Mouse (Mus musculus) midbrain, postnatal 0 days (tissue): ENCODE measurements around the gene Rapgef1. TPM values are rescaled to one million over a fixed set of nuclear protein-coding genes. Genes with fewer than 3 reads are reported as not detected.

ENCODE experiments used
- ATAC-seq: fragments of 200-750 bp; cut with Nextera tagmentation; 2 replicates; pipeline ENCODE4 v1.8.0; 2017; ENCODE audit warnings: moderate number of reproducible peaks, mild to moderate bottlenecking, moderate TSS enrichment, moderate library complexity; ENCODE audit not compliant: low FRiP score
- DNase-seq: peaks from one replicate; pipeline ENCODE4 v3.0.0-alpha.2; 2015; ENCODE audit warnings: low spot score
- H3K27ac ChIP-seq: fragments of 300-500 bp; sonication (generic); 2 replicates; pipeline ENCODE4 v1.5.1; 2014; ENCODE audit warnings: low read depth, mild to moderate bottlenecking, low read length, mixed read lengths
- H3K27me3 ChIP-seq: fragments of 300-500 bp; sonication (generic); 2 replicates; pipeline ENCODE4 v1.6.1; 2014; ENCODE audit warnings: low read length, control low read depth, mixed read lengths; ENCODE audit not compliant: insufficient read depth
- H3K36me3 ChIP-seq: fragments of 300-500 bp; sonication (generic); 2 replicates; pipeline ENCODE4 v1.6.1; 2014; ENCODE audit warnings: low read length, control low read depth, mixed read lengths; ENCODE audit not compliant: insufficient read depth
- H3K4me1 ChIP-seq: fragments of 300-500 bp; sonication (generic); 2 replicates; pipeline ENCODE4 v1.6.1; 2014; ENCODE audit warnings: mild to moderate bottlenecking, control low read depth, antibody characterized with exemption, low read length, mixed read lengths; ENCODE audit not compliant: insufficient read depth
- H3K4me2 ChIP-seq: fragments of 300-500 bp; sonication (generic); 2 replicates; pipeline ENCODE4 v1.6.1; 2014; ENCODE audit warnings: low read depth, mild to moderate bottlenecking, low read length, mixed read lengths; ENCODE audit not compliant: poor library complexity, severe bottlenecking
- H3K4me3 ChIP-seq: fragments of 300-500 bp; sonication (generic); 2 replicates; pipeline ENCODE4 v1.5.1; 2014; ENCODE audit warnings: low read depth, mild to moderate bottlenecking, low read length, moderate library complexity
- H3K9ac ChIP-seq: fragments of 300-500 bp; sonication (generic); replicated peaks from 2 replicates; pipeline ENCODE4 v1.6.1; 2014; ENCODE audit warnings: mild to moderate bottlenecking, low read length, moderate library complexity, mixed read lengths; ENCODE audit not compliant: poor library complexity, severe bottlenecking
- H3K9me3 ChIP-seq: fragments of 300-500 bp; sonication (generic); 2 replicates; pipeline ENCODE4 v1.6.1; 2016; ENCODE audit warnings: low read length, control low read depth
- CTCF ChIP-seq: IDR thresholded peaks from 2 replicates; pipeline ENCODE4 v1.5.1; 2016; ENCODE audit warnings: antibody characterized with exemption, mild to moderate bottlenecking
- WGBS: fragments of 180-500 bp; shearing (Covaris S2); extraction: QIAGEN DNeasy Blood & Tissue Kit; methylation state at CpG from one replicate; pipeline ENCODE4 v1.1.7; 2014; 5-methylcytosine and 5-hydroxymethylcytosine counted together
- polyA plus RNA-seq: library from polyadenylated mRNA; unstranded; fragments of >200 nt; fragmentation: Nextera tagmentation; extraction: Ambion mirVana; gene quantifications from 2 replicates; pipeline ENCODE4 v1.2.1, GENCODE M21; 2015
- total RNA-seq: library from RNA; depleted of rRNA; stranded (reverse); fragments of >200 nt; gene quantifications from 2 replicates; pipeline ENCODE4 v1.2.3, GENCODE M21; 2014

Rapgef1 gene
- total and polyA plus RNA-seq, 2 experiments from 2014 or later = 16.2 to 109 TPM

- WGBS = 79% methylated on average over 5 of the region's 5 CpGs
- no peak overlapping the region for H3K4me2 ChIP-seq
- DNase-seq (no peak), ATAC-seq (no peak)
- no peaks in the 10 kb centered on the region for H3K9me3 ChIP-seq
- no peak for TF ChIP-seq CTCF
- peaks cover 7% of the 10 kb centered on the region for H3K4me1 ChIP-seq
- no peaks in the 10 kb centered on the region for H3K27me3 ChIP-seq
- no peak overlapping the region for H3K27ac ChIP-seq
- H3K9ac ChIP-seq = no peak overlapping the region
- no peaks in the 10 kb centered on the region for H3K36me3 ChIP-seq
- no peak overlapping the region for H3K4me3 ChIP-seq
These were observed 5.2 kb downstream of the Rapgef1 start for GRCm38 (mm10) chr2:29624739-29625138.

DNA sequence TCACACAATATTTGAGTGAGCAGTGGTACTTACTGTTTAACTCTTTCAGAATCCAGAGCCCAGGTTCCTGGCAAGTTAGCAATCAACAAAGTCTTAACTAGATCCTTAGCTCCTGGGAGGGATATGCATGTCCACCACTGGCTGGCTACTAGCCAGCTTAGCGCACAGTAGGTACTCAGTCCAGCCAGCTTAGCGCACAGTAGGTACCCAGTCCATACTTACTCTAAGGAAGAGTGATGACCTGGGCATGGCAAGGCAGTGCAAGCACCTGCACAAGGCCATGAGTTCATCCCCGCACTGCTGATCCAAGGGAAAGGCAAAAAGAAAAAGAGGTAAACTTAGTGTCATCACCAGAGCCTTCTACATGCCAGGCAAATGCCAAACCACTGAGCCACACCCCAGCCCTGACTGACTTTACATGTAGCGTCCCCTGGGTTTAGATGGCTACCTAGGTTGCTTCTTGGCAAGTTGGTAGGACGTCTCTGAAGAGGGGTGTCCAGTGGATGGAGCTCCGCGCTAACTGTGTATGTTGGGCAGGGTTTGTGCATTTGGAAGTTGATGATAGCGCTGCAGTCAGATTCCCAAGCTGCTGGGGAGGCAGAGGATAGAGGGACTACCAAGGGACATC is 6.2 kb downstream of the Rapgef1 start:
- DNase-seq (no peak), ATAC-seq (no peak)
- Histone ChIP-seq H3K9ac (no peak overlapping the region), H3K4me2 (no peak overlapping the region), H3K27ac (no peak overlapping the region), H3K4me1 (peaks cover 7% of the 10 kb centered on the region), H3K36me3 (peaks cover 3% of the 10 kb centered on the region; the same call in 1 of the 2 replicates), H3K9me3 (no peaks in the 10 kb centered on the region), H3K27me3 (no peaks in the 10 kb centered on the region), H3K4me3 (no peak overlapping the region)
- TF ChIP-seq CTCF = no peak
- WGBS = 96% methylated on average over 8 of the region's 8 CpGs

GRCm38 (mm10) chr2:29627337-29627736 is 7.8 kb downstream of the Rapgef1 start:
- no peak overlapping the region for H3K9ac ChIP-seq
- no peak for ATAC-seq
- no peak for DNase-seq
- WGBS = 83% methylated on average over 3 of the region's 3 CpGs
- H3K4me3 ChIP-seq = no peak overlapping the region
- H3K4me1 ChIP-seq = no peaks in the 10 kb centered on the region; the same call in 1 of the 2 replicates
- no peaks in the 10 kb centered on the region for H3K27me3 ChIP-seq
- H3K36me3 ChIP-seq = peaks cover 3% of the 10 kb centered on the region; the same call in 1 of the 2 replicates
- no peak for TF ChIP-seq CTCF
- H3K9me3 ChIP-seq = no peaks in the 10 kb centered on the region
- H3K4me2 ChIP-seq = no peak overlapping the region
- no peak overlapping the region for H3K27ac ChIP-seq

GRCm38 (mm10) chr2:29628186-29628585 is 8.7 kb downstream of the Rapgef1 start:
- ATAC-seq (no peak), DNase-seq (no peak)
- H3K27ac ChIP-seq = no peak overlapping the region
- no peaks in the 10 kb centered on the region for H3K27me3 ChIP-seq
- peaks cover 3% of the 10 kb centered on the region; the same call in 1 of the 2 replicates for H3K36me3 ChIP-seq
- H3K9me3 ChIP-seq = no peaks in the 10 kb centered on the region
- no peak overlapping the region for H3K4me3 ChIP-seq
- H3K4me2 ChIP-seq = no peak overlapping the region
- 72% methylated on average over 5 of the region's 5 CpGs for WGBS
- no peak overlapping the region for H3K9ac ChIP-seq
- H3K4me1 ChIP-seq = no peaks in the 10 kb centered on the region; the same call in 1 of the 2 replicates
- no peak for TF ChIP-seq CTCF

DNA sequence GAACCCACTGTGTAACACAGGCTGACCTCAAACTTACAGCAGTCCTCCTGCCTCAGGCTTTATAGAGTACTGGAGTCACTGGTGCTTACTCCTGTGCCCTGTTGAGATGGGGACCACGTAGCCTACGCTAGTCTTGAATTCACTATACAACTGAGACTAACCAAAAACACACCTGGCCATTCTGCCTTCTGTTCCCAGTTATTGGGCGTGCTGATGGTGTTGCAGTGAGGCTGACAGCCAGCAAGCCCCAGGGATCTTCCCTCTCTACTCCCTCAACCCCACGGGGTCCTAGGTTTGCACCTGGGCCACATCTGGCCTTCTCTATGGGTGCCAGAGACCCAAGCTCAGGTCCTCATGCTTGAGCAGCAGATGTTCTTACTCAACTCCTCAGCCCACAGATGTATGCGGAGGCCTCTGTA is 9.3 kb downstream of the Rapgef1 start:
- DNase-seq (no peak), ATAC-seq (no peak)
- no peak overlapping the region for H3K4me2 ChIP-seq
- peaks cover 4% of the 10 kb centered on the region; the same call in 1 of the 2 replicates for H3K4me1 ChIP-seq
- H3K36me3 ChIP-seq = peaks cover 3% of the 10 kb centered on the region; the same call in 1 of the 2 replicates
- no peak for TF ChIP-seq CTCF
- no peak overlapping the region for H3K9ac ChIP-seq
- no peak overlapping the region for H3K4me3 ChIP-seq
- H3K9me3 ChIP-seq = no peaks in the 10 kb centered on the region
- 82% methylated on average over 5 of the region's 5 CpGs for WGBS
- H3K27ac ChIP-seq = no peak overlapping the region
- H3K27me3 ChIP-seq = no peaks in the 10 kb centered on the region

DNA sequence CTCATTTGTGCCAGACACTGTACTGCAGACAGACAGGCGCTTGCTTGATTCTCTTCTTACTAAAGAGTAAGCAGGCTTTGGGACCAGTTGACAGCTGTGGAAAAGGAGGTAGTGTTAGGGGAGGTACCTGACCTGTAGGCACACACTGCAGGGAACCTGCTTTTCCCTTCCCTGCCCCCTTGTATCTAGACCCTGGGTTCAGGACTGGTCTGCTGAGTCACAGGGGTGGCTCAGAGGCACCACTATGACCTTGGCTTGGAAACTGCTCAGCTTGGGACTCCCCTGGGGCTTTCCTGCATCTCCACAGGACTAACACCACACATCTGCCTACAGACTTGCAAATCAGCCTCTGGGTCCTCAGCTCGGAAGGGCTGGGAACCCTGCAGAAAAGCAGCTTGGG is 9.8 kb downstream of the Rapgef1 start:
- Histone ChIP-seq H3K4me2 (no peak overlapping the region), H3K4me1 (peaks cover 4% of the 10 kb centered on the region; the same call in 1 of the 2 replicates), H3K4me3 (no peak overlapping the region), H3K27me3 (no peaks in the 10 kb centered on the region), H3K36me3 (peaks cover 3% of the 10 kb centered on the region; the same call in 1 of the 2 replicates), H3K9ac (no peak overlapping the region), H3K9me3 (no peaks in the 10 kb centered on the region), H3K27ac (no peak overlapping the region)
- ATAC-seq = no peak
- no peak for TF ChIP-seq CTCF
- WGBS = 74% methylated on average over 2 of the region's 2 CpGs
- no peak for DNase-seq
